Mouse (Mus musculus) neural tube, embryonic 14.5 days (tissue): Measurements from ENCODE around the gene Klk1b9. TPM values are rescaled to one million over a fixed set of nuclear protein-coding genes. Genes with fewer than 3 reads are reported as not detected.
"Not testable (repeated sequence)": the region's sequence is repeated elsewhere in the genome, so short reads cannot be mapped to it uniquely, and the experiment has no call there.

Experiments used
- ATAC-seq: fragments of 200-750 bp; cut with Nextera tagmentation; 2 replicates; pipeline ENCODE4 v1.8.0; 2017; ENCODE audit warnings: low read depth, mild to moderate bottlenecking, moderate TSS enrichment, moderate library complexity
- H3K27ac ChIP-seq: fragments of 300-500 bp; sonication (generic); 2 replicates; pipeline ENCODE4 v1.5.1; 2014; ENCODE audit warnings: low read depth, mild to moderate bottlenecking, control low read depth, low read length, moderate library complexity, mixed read lengths
- H3K27me3 ChIP-seq: fragments of 300-500 bp; sonication (generic); 2 replicates; pipeline ENCODE4 v1.6.1; 2014; ENCODE audit warnings: low read length; ENCODE audit not compliant: control insufficient read depth, insufficient read depth
- H3K36me3 ChIP-seq: fragments of 300-500 bp; sonication (generic); 2 replicates; pipeline ENCODE4 v1.6.1; 2014; ENCODE audit warnings: low read length, mixed read lengths; ENCODE audit not compliant: control insufficient read depth, insufficient read depth
- H3K4me1 ChIP-seq: fragments of 300-500 bp; sonication (generic); 2 replicates; pipeline ENCODE4 v1.6.1; 2014; ENCODE audit warnings: low read length; ENCODE audit not compliant: control insufficient read depth, insufficient read depth
- H3K4me2 ChIP-seq: fragments of 300-500 bp; sonication (generic); 2 replicates; pipeline ENCODE4 v1.6.1; 2014; ENCODE audit warnings: mild to moderate bottlenecking, low read depth, low read length, control low read depth
- H3K4me3 ChIP-seq: fragments of 300-500 bp; sonication (generic); 2 replicates; pipeline ENCODE4 v1.5.1; 2014; ENCODE audit warnings: low read depth, low read length, control low read depth, mixed read lengths
- H3K9ac ChIP-seq: fragments of 300-500 bp; sonication (generic); replicated peaks from 2 replicates; pipeline ENCODE4 v1.6.1; 2014; ENCODE audit warnings: low read depth, mild to moderate bottlenecking, control low read depth, low read length, mixed read lengths
- H3K9me3 ChIP-seq: fragments of 300-500 bp; sonication (generic); 2 replicates; pipeline ENCODE4 v1.6.1; 2016; ENCODE audit warnings: low read length; ENCODE audit not compliant: control insufficient read depth
- WGBS: fragments of 180-500 bp; shearing (Covaris S2); extraction: QIAGEN DNeasy Blood & Tissue Kit; methylation state at CpG from one replicate; pipeline ENCODE4 v1.1.7; 2014; 5-methylcytosine and 5-hydroxymethylcytosine counted together
- polyA plus RNA-seq: library from polyadenylated mRNA; unstranded; fragments of >200 nt; fragmentation: Nextera tagmentation; extraction: Ambion mirVana; gene quantifications from 2 replicates; pipeline ENCODE4 v1.2.1, GENCODE M21; 2014

Klk1b9 gene
- polyA plus RNA-seq, 1 experiment from 2014 or later: not detected

- H3K36me3 ChIP-seq: no peaks in the 10 kb centered on the region
- no peaks in the 10 kb centered on the region for H3K9me3 ChIP-seq
- H3K4me1 ChIP-seq: no peaks in the 10 kb centered on the region
- no peak for ATAC-seq
- H3K4me2 ChIP-seq: no peak overlapping the region
- no peak overlapping the region for H3K9ac ChIP-seq
- no peak overlapping the region for H3K27ac ChIP-seq
- H3K27me3 ChIP-seq: no peaks in the 10 kb centered on the region
- no peak overlapping the region for H3K4me3 ChIP-seq
- WGBS: 66% methylated on average over 4 of the region's 4 CpGs
Observed at GRCm38 (mm10) chr7:43952703-43953102, 23.2 kb upstream of the Klk1b9 start.

GRCm38 (mm10) chr7:43966451-43966850, 9.4 kb upstream of the Klk1b9 start, which contains the start of gene Klk1b1:
TSS of gene Klk1b1 (plus strand) at chr7:43966751.
- H3K36me3 ChIP-seq: no peaks in the 10 kb centered on the region
- H3K9ac ChIP-seq: no peak within 1 kb of the TSS
- no peaks in the 10 kb centered on the region for H3K4me1 ChIP-seq
- 74% methylated on average over 3 of the region's 3 CpGs for WGBS
- ATAC-seq: no peak
- H3K27me3 ChIP-seq: no peaks in the 10 kb centered on the region
- no peak within 1 kb of the TSS for H3K27ac ChIP-seq
- no peak within 1 kb of the TSS for H3K4me2 ChIP-seq
- H3K4me3 ChIP-seq: no peak within 1 kb of the TSS
- no peaks in the 10 kb centered on the region for H3K9me3 ChIP-seq

- 86% methylated on average over 3 of the region's 3 CpGs for WGBS
- no peak for ATAC-seq
Observed at GRCm38 (mm10) chr7:43967058-43967457, 8.8 kb upstream of the Klk1b9 start.

DNA sequence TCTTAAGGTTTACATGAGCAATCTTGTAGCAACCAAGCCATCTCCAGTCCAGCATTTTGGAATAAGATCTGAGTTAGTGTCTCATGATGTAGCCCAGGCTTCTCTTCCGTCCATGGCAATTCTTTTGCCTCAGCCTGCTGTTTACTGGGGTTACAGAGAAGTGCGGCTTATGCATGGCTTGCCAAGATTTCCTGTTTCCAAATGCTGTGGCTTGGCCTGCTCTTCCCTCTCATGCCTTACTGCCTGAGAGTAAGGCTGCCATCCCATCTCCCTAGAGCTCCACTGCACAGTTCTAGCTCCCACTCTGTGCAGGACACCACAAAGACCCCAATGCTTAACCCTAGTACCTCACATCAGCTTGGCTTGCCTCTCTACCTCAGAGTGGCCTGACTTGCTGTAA, 8.2 kb upstream of the Klk1b9 start:
- no peak overlapping the region for H3K9ac ChIP-seq
- no peaks in the 10 kb centered on the region for H3K36me3 ChIP-seq
- WGBS: 87% methylated on average over 2 of the region's 2 CpGs
- H3K4me1 ChIP-seq: no peaks in the 10 kb centered on the region
- no peak overlapping the region for H3K4me3 ChIP-seq
- ATAC-seq: no peak
- H3K27ac ChIP-seq: no peak overlapping the region
- no peaks in the 10 kb centered on the region for H3K27me3 ChIP-seq
- no peaks in the 10 kb centered on the region for H3K9me3 ChIP-seq
- H3K4me2 ChIP-seq: no peak overlapping the region

More at GRCm38 (mm10) chr7:43967058-43967457, 8.8 kb upstream of the Klk1b9 start:
- Histone ChIP-seq H3K9me3 (no peaks in the 10 kb centered on the region), H3K4me2 (no peak overlapping the region), H3K9ac (no peak overlapping the region), H3K4me3 (no peak overlapping the region), H3K4me1 (no peaks in the 10 kb centered on the region), H3K36me3 (no peaks in the 10 kb centered on the region), H3K27ac (no peak overlapping the region), H3K27me3 (no peaks in the 10 kb centered on the region)

DNA sequence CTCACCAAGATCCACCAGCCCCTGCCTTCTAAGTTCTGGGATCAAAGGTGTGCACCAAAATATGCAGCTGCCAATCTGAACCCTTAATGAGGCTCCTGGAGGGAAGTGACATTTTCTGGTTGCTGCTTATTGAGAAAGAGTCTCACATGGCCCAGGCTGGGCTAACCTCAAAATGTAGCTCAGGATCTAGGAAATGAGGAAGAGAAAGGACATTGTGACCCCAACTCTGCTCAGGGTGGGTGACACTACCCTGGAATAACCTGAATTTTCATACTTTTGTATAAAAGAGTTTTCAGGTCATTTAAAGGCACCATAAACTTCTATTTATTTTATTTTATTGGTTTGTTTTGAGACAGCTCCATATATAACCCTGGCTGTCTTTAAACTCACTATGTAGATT, 9.8 kb downstream of the Klk1b9 start:
- Histone ChIP-seq H3K27me3 (no peaks in the 10 kb centered on the region), H3K4me2 (no peak overlapping the region), H3K27ac (no peak overlapping the region), H3K36me3 (no peaks in the 10 kb centered on the region), H3K9ac (no peak overlapping the region), H3K4me1 (no peaks in the 10 kb centered on the region), H3K9me3 (no peaks in the 10 kb centered on the region), H3K4me3 (no peak overlapping the region)
- ATAC-seq: no peak

DNA sequence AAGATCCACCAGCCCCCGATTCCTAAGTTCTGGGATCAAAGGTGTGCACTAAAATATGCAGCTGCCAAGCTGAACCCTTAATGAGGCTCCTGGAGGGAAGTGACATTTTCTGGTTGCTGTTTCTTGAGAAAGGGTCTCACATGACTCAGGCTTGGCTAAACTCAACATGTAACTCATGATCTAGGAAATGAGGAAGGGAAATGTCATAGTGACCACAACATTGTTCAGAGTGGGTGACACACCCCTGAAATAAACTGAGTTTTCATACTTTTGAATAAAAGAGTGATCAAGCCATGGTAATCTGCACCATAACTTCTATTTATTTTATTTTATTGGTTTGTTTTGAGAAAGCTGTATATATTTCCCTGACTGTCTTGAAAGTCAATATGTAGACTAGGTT, 19.0 kb downstream of the Klk1b9 start:
- ATAC-seq, H3K9ac ChIP-seq, H3K27ac ChIP-seq, H3K4me1 ChIP-seq, H3K27me3 ChIP-seq, H3K4me3 ChIP-seq, H3K4me2 ChIP-seq, H3K36me3 ChIP-seq, H3K9me3 ChIP-seq: not testable (repeated sequence)
- 86% methylated on average over 1 of the region's 1 CpGs for WGBS

DNA sequence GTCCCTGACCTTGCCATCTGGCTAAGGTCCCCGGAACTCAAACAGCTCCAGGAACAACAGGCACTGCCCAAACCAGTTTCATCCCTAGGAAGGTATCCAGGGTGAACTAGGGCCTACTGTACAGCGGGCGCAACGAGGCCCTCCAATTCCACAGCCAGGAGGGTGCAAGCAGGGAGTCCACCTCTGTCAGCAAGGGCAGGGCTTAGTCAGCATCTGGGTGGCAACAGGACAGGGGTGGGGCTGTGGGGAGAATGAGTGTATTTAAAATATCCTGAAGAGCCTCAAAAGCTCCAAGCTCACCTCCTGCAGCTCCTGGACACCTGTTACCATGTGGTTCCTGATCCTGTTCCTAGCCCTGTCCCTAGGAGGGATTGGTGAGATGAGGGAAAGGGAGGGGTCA, 19.7 kb downstream of the Klk1b9 start, which contains the start of gene Klk1b11:
TSS of gene Klk1b11 (plus strand) at position 301 of the 400 bp plus-strand sequence.
- H3K9ac ChIP-seq, ATAC-seq, H3K36me3 ChIP-seq, H3K27me3 ChIP-seq, H3K9me3 ChIP-seq, H3K4me2 ChIP-seq, H3K4me3 ChIP-seq, H3K27ac ChIP-seq, H3K4me1 ChIP-seq: not testable (repeated sequence)
- WGBS: 86% methylated on average over 4 of the region's 4 CpGs

DNA sequence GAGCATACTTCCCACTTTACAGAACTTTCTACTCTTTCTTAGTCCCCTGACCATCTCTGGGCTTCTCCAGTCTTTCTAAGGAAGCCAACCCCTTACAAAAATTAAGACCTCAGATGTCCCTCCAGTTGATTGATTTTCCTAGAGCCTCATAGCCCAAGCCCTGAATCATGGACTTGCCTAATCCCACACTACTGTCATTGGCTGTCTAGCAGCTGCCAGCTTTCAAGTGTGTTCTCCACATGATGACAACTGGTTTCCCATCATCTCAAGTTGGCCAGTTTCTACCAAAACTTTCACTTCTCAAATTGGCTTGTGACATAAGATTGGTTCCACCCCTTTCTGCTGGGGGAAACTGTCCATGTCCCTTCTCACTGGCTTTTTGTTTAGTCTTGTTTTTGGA, 29.0 kb downstream of the Klk1b9 start:
- H3K9ac ChIP-seq: no peak overlapping the region
- no peak overlapping the region for H3K27ac ChIP-seq
- H3K4me1 ChIP-seq: no peaks in the 10 kb centered on the region
- H3K4me2 ChIP-seq: no peak overlapping the region
- H3K4me3 ChIP-seq: no peak overlapping the region
- no peaks in the 10 kb centered on the region for H3K9me3 ChIP-seq
- H3K36me3 ChIP-seq: no peaks in the 10 kb centered on the region
- ATAC-seq: no peak
- H3K27me3 ChIP-seq: no peaks in the 10 kb centered on the region

DNA sequence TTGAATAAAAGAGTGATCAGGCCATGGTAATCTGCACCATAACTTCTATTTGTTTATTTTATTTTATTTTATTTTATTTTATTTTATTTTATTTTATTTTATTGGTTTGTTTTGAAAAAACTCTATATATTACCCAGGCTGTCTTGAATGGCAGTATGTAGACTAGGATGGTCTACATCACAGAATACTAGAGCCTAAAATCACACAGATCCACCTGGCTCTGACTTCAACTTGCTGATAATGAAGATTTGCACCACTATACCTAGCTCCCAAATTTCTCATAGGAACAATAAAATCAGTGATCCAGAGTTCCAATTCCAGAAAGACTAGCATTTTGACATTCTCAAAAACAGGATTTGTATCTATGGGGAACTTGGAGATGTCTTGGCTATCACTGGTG, 36.0 kb downstream of the Klk1b9 start, which contains the start of gene Klk1b26:
TSS of gene Klk1b26 (plus strand) at position 301 of the 400 bp plus-strand sequence.
- H3K9me3 ChIP-seq, H3K36me3 ChIP-seq, H3K9ac ChIP-seq, H3K27ac ChIP-seq, H3K4me3 ChIP-seq, ATAC-seq, H3K4me1 ChIP-seq, H3K27me3 ChIP-seq, H3K4me2 ChIP-seq: not testable (repeated sequence)

DNA sequence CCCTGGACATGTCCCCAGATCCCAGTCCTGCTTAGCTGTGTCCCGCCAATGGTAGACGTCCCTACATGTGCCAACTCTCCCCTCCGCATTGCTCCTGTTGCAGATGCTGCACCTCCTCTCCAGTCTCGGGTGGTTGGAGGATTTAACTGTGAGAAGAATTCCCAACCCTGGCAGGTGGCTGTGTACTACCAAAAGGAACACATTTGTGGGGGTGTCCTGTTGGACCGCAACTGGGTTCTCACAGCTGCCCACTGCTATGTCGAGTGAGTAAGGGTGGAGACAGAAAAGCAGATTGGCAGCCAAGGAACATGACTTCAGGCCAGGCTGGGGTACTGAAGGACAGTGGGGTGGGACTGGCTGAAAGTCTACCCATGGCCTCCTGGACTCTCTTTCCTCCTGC, 38.8 kb downstream of the Klk1b9 start:
- not testable (repeated sequence) for H3K9ac ChIP-seq, H3K9me3 ChIP-seq, H3K36me3 ChIP-seq, H3K4me3 ChIP-seq, ATAC-seq, H3K4me2 ChIP-seq, H3K27ac ChIP-seq, H3K27me3 ChIP-seq, H3K4me1 ChIP-seq
- WGBS: 86% methylated on average over 6 of the region's 6 CpGs
